Mouse (Mus musculus) midbrain, embryonic 15.5 days (tissue): ENCODE data around the gene Ntpcr. TPM values are rescaled to one million over a fixed set of nuclear protein-coding genes. Genes with fewer than 3 reads are reported as not detected.

Experiments used
- ATAC-seq: fragments of 200-750 bp; cut with Nextera tagmentation; replicated peaks from 2 replicates; pipeline ENCODE4 v1.8.0; 2017; ENCODE audit warnings: moderate TSS enrichment
- H3K27ac ChIP-seq: fragments of 300-500 bp; sonication (generic); 2 replicates; pipeline ENCODE4 v1.5.1; 2015; ENCODE audit warnings: mild to moderate bottlenecking, inconsistent platforms
- H3K27me3 ChIP-seq: fragments of 300-500 bp; sonication (generic); replicated peaks from 2 replicates; pipeline ENCODE4 v1.6.1; 2015; ENCODE audit warnings: inconsistent platforms
- H3K36me3 ChIP-seq: fragments of 300-500 bp; sonication (generic); replicated peaks from 2 replicates; pipeline ENCODE4 v1.6.1; 2015; ENCODE audit warnings: inconsistent platforms
- H3K4me1 ChIP-seq: fragments of 300-500 bp; sonication (generic); 2 replicates; pipeline ENCODE4 v1.6.1; 2015; ENCODE audit warnings: inconsistent platforms
- H3K4me2 ChIP-seq: fragments of 300-500 bp; sonication (generic); 2 replicates; pipeline ENCODE4 v1.6.1; 2015; ENCODE audit warnings: inconsistent platforms, mild to moderate bottlenecking, moderate library complexity
- H3K4me3 ChIP-seq: fragments of 300-500 bp; sonication (generic); 2 replicates; pipeline ENCODE4 v1.5.1; 2015; ENCODE audit warnings: mild to moderate bottlenecking, inconsistent platforms
- H3K9ac ChIP-seq: fragments of 300-500 bp; sonication (generic); 2 replicates; pipeline ENCODE4 v1.6.1; 2015; ENCODE audit warnings: mild to moderate bottlenecking, inconsistent platforms
- H3K9me3 ChIP-seq: fragments of 300-500 bp; sonication (generic); 2 replicates; pipeline ENCODE4 v1.6.1; 2016; ENCODE audit warnings: inconsistent platforms
- WGBS: fragments of 180-500 bp; shearing (Covaris S2); methylation state at CpG from one replicate; pipeline ENCODE4 v1.1.7; 2015; ENCODE audit warnings: mixed read lengths; 5-methylcytosine and 5-hydroxymethylcytosine counted together
- polyA plus RNA-seq: library from polyadenylated mRNA; unstranded; fragments of >200 nt; fragmentation: Nextera tagmentation; extraction: Ambion mirVana; gene quantifications from 2 replicates; pipeline ENCODE4 v1.2.1, GENCODE M21; 2015

The Ntpcr gene
- polyA plus RNA-seq, 1 experiment from 2014 or later, result 29.8 TPM

DNA sequence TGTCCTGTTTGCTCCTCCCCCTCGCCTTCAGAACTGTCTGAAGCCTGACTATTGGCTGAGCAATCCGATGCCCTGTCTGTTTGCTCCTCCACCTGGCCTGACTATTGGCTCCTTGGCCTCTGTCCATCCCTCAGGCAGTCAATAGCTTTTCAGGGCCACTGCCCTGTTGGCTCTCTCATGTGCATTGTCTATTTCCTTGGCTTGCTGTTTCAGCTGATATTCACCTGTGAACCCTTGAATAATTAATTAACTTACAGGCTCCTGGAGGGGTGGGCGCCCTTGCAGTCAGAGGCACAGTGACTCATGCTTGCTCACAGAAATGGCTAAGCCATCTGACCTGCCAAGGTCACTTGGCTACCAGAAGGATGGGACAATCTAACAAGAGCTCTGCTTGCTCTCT, 52.4 kb downstream of the Ntpcr start:
- Histone ChIP-seq H3K36me3 (0 out of 2 replicates have a peak, but pooled peaks cover 5% of the 10 kb centered on the region), H3K27me3 (no peaks in the 10 kb centered on the region), H3K9ac (no peak overlapping the region), H3K4me3 (no peak overlapping the region), H3K27ac (no peak overlapping the region), H3K4me2 (no peak overlapping the region), H3K9me3 (no peaks in the 10 kb centered on the region), H3K4me1 (no peaks in the 10 kb centered on the region)
- ATAC-seq, result no peak
- WGBS, result 69% methylated on average over 3 of the region's 3 CpGs

DNA sequence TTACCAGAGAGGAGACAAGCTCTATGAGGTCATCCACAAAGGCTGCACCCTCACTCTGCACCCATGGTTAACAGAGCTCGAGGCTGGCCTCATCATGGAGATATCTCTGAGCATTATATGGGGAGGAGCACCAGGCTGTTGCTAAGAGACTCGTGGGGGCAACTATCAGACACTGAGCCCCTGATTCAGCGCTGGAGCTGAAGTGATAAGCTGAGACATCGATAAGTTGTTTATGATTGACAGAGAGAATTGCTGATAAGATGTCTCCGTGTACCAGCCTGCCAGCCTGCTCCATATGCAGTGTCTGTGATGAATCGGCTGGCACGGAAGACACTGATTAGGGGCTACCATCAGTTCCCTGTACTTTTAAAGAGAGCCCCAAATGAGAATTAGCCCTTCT, 57.1 kb downstream of the Ntpcr start:
- WGBS, result 60% methylated on average over 7 of the region's 7 CpGs
- no peaks in the 10 kb centered on the region for H3K4me1 ChIP-seq
- no peaks in the 10 kb centered on the region for H3K9me3 ChIP-seq
- no peak overlapping the region for H3K4me2 ChIP-seq
- H3K36me3 ChIP-seq, result 0 out of 2 replicates have a peak, but pooled peaks cover 5% of the 10 kb centered on the region
- no peak overlapping the region for H3K9ac ChIP-seq
- H3K27me3 ChIP-seq, result no peaks in the 10 kb centered on the region
- no peak overlapping the region for H3K4me3 ChIP-seq
- H3K27ac ChIP-seq, result no peak overlapping the region
- ATAC-seq, result no peak

DNA sequence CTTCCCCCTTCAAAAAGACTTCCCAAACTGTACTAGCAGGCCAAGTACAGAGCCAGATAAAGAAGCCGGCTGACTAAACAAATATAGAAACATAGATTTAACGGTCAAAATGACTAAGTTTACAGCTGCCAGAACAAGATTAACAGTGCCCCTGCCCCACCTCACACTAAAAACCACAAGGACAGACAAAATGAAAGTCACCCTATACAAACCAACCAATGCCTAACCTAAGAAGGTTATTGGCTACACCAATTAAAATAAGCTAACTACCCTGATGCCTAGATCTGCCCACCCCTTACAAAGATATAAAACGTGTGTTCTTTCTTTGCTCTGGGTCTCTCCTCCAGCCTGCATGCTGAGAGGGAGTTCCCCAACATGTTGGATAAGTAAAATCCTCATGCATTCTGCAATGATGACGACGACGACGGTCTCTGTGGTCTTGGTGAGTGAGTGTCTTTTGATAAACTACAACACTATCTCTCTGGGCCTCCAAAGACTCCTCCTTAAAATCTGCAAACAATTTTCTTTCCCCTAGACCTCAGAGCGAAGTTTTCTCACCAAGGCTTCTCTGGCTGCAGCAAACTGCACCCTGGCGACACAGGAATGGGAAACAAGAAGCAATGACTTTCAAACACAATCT, 63.2 kb downstream of the Ntpcr start:
- no peak overlapping the region for H3K9ac ChIP-seq
- H3K4me3 ChIP-seq, result no peak overlapping the region
- no peak for ATAC-seq
- H3K4me2 ChIP-seq, result no peak overlapping the region
- no peak overlapping the region for H3K27ac ChIP-seq
- no peaks in the 10 kb centered on the region for H3K36me3 ChIP-seq
- 79% methylated on average over 9 of the region's 9 CpGs for WGBS
- no peaks in the 10 kb centered on the region for H3K4me1 ChIP-seq
- no peaks in the 10 kb centered on the region for H3K27me3 ChIP-seq
- no peaks in the 10 kb centered on the region for H3K9me3 ChIP-seq

DNA sequence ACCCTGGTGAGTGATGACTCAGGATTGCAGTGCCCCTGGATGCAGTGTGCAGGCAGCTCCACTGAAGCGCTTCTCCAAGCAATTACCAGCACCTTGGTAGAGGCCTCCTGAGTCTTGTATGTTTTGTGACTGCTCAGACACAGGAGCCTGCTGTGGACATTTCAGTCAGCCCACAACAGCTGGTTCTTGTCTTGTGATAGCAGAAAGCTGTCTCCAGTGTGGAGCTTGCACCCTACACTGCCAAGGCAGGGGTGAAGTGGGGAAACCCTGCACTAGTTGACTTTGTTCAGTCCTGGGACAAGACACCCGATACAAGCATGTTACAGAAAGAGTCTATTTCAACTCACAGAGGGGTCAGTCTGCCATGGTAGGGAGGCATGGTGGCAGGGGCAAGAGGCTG, 65.6 kb downstream of the Ntpcr start:
- Histone ChIP-seq H3K36me3 (no peaks in the 10 kb centered on the region), H3K27me3 (no peaks in the 10 kb centered on the region), H3K27ac (no peak overlapping the region), H3K4me3 (no peak overlapping the region), H3K4me1 (no peaks in the 10 kb centered on the region), H3K4me2 (no peak overlapping the region), H3K9ac (no peak overlapping the region), H3K9me3 (no peaks in the 10 kb centered on the region)
- ATAC-seq, result no peak
- 90% methylated on average over 2 of the region's 2 CpGs for WGBS

DNA sequence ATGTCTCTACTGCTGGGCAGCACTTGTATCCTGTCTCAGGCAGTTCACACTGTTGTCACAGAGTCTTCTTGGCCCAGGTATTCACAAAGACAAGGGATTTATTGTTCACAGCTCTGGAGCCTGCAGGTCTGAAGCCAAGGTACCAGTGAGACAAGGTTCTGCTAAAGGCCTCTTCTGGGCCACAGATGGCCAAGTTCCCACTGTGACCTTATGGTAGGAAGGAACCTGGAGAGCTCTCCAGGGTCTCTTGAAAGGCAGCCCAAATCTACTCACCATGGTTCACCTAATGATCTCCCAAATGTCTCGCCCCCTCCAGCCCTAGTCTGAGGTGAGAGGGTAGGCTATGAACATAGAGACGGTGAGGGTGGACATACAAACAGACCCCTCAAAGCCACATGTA, 67.2 kb downstream of the Ntpcr start:
- H3K36me3 ChIP-seq, result no peaks in the 10 kb centered on the region
- no peak overlapping the region for H3K4me2 ChIP-seq
- no peaks in the 10 kb centered on the region for H3K27me3 ChIP-seq
- H3K27ac ChIP-seq, result no peak overlapping the region
- H3K9me3 ChIP-seq, result no peaks in the 10 kb centered on the region
- no peak overlapping the region for H3K4me3 ChIP-seq
- WGBS, result 98% methylated on average over 2 of the region's 2 CpGs
- ATAC-seq, result no peak
- H3K9ac ChIP-seq, result no peak overlapping the region
- no peaks in the 10 kb centered on the region for H3K4me1 ChIP-seq

Other genes with a start within 250 kb of the Ntpcr start
- gene Sipa1l2, start 160.2 kb upstream of the Ntpcr start, polyA plus RNA-seq, result 28.2 and 28.7 TPM in 2 replicates
- gene Map10, start 60.1 kb upstream of the Ntpcr start, polyA plus RNA-seq, result 8.9 and 9.3 TPM in 2 replicates
- gene Pcnx2, start 168.4 kb downstream of the Ntpcr start, polyA plus RNA-seq, result 6.2 and 7.5 TPM in 2 replicates
- gene Map3k21, start 180.5 kb downstream of the Ntpcr start, polyA plus RNA-seq, result 0.60 and 0.72 TPM in 2 replicates